Mouse (Mus musculus) cerebellum, adult 11 months (tissue): ENCODE measurements at regions not wholly inside any gene's neighbourhood (a gene's known extent, or its start where the extent isn't known, plus 50 kb on each side); places are given as distances from the start of the nearest gene placed in this dataset.

Source experiments
- DNase-seq: peaks from one replicate; pipeline ENCODE4 v3.0.0; 2022

GRCm38 (mm10) chr15:65646470-65646869, 631.8 kb upstream of the Gm21961 start:
- no peak for DNase-seq

GRCm38 (mm10) chr15:65639484-65639883, 624.8 kb upstream of the Gm21961 start:
- DNase-seq, result no peak

DNA sequence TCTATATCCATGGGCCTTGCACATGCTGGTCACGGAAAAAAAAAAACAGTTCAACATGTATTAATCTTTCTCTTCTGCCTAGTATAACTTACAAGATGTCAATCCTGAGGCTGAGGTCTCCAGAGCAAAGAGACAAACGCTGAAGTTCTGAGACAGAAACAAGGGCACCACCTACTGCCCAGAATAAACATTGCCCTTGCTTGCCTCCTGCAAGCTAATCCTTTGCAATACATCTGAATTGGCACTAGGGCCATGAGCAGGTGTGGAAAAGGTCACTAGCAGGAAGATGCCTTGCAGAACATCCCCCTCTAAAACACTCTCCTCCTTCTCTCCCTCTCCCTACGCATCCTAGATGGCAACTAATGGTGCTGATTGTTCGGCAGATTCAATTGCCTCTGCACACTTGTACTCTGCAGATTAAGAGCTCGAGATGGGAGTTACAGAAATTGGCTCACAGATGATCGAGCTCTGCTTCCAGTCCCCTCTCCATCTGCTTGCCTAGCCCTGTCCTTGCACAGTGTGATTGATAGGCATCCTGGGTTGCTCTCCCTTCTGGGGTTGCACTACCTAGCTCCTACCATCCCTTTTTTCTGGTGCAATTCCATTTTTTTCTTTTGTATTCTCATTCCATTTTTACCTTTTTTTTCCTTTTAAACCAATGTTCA, 622.9 kb upstream of the Gm21961 start:
- peak; percentile 75 for DNase-seq

DNA sequence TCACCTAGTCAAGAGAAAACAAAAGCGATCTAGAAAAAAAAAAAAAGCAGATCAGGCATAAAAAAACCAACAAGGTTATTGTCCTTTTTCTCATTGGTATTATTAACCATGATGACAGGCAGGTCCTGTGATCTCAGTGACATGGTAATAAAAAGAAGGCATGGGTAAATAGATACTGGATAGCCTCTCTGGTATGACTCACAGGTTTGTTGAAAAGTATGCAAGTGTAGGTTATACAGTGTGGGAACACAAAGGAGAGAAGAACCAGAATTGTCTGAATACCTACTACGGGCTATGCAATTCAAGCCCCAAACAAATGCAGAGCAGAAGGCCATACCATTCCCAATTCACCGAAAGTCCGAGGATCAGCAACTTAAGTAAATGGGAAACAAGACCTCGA, 617.7 kb upstream of the Gm21961 start:
- DNase-seq, result no peak

DNA sequence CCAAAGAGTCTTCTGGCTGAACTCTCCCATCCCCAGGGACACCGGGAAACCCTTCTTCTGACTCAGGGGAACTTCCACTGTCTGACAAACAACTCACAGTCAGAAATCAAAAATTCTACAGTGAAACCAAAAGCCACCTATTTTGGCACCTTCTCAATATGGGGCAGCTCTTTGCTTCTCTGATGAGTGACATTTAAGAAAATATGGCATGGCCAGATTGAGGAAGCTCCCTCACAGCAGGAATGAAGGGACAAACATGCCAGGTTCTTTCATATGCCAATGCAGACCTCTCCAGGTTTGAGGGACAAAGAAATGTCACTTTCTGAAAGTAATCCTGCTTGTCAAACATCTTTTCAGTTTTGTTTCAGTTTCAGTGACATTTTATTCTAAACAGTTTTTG, 615.8 kb upstream of the Gm21961 start:
- DNase-seq, result peak; percentile 56

GRCm38 (mm10) chr15:65592718-65593477, 578.2 kb upstream of the Gm21961 start:
- no peak for DNase-seq

DNA sequence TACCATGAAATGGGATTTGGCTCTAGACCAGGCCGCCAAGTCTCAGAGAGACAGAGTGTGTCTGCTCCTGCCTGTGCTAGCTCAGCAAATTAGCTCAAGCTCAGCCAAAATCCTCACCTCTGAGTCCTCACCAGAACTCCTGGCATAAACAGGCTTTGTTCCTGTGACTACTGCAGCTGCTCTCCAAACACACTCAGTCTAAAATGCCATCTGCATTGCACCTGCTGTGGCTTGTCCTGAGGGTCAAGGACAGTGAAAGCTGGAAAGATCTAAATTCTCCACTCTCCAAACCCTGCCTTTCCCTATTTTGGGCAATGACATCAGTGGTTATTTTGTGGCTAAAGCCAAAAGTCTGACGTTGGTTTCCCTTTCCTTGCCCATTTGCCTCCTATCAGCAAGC, 570.9 kb upstream of the Gm21961 start:
- DNase-seq, result peak; percentile 10

GRCm38 (mm10) chr15:65579353-65579752, 564.6 kb upstream of the Gm21961 start:
- DNase-seq, result no peak

- no peak for DNase-seq
Observed at GRCm38 (mm10) chr15:65567931-65568330, 553.2 kb upstream of the Gm21961 start.

GRCm38 (mm10) chr15:65557846-65558835, 543.4 kb upstream of the Gm21961 start:
- no peak for DNase-seq

DNA sequence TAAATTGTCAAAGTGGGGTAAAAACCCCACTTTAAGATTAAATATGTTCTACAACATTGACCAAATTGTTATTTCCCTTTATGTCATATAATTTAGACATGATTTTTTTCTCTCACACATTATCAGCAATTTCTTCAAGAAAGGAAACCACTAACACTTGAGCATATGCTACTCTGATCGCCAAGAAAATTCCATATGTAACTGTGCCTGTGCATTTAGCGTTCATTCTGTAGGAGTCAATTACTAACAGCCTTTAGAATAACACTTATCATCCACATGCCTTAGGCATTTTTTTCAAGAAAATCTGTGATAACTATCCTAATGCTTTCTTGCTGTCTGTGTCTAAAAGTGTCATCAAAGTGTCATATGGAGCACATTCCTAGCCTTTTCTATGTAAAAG, 534.3 kb upstream of the Gm21961 start:
- no peak for DNase-seq

DNA sequence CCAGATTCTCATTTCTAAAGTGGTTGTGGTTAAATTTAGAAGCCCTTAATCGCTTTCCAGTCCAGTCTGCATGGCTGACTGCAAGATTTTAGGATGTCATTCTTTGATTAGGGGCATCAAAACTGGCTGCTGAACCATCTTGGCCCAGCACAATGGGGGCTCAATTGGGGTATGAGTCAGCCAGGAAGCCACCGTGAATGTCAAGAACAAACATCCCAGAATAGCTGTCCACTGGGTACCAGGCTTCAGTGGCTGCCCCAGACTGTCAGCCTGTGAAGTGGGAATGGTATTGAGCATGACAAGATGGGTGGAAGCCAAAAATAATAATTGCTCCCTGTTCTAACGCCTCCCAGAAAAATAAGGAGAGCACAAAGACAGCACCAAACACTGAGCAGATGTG, 520.9 kb upstream of the Gm21961 start:
- no peak for DNase-seq

- no peak for DNase-seq
Observed at GRCm38 (mm10) chr15:65532241-65532640, 517.5 kb upstream of the Gm21961 start.

GRCm38 (mm10) chr15:65502656-65503055, 488.0 kb upstream of the Gm21961 start:
- DNase-seq, result no peak

GRCm38 (mm10) chr15:65478940-65479339, 464.2 kb upstream of the Gm21961 start:
- DNase-seq, result no peak

- no peak for DNase-seq
Observed at GRCm38 (mm10) chr15:65455203-65455816, 440.6 kb upstream of the Gm21961 start.

GRCm38 (mm10) chr15:65452258-65453028, 437.7 kb upstream of the Gm21961 start:
- peak; percentile 6 for DNase-seq

GRCm38 (mm10) chr15:65419736-65420135, 405.0 kb upstream of the Gm21961 start:
- DNase-seq, result no peak
